Mouse (Mus musculus): ENCODE data around the gene Naip5. TPM values are rescaled to one million over a fixed set of nuclear protein-coding genes. Genes with fewer than 3 reads are reported as not detected.
"Not testable (repeated sequence)": the region's sequence is repeated elsewhere in the genome, so short reads cannot be mapped to it uniquely, and the experiment has no call there.

Gene Naip5
- total RNA-seq (2021), result under 1 TPM; 0.32 to 0.33 TPM
- long read RNA-seq, experiment 1, result 0 reads
- long read RNA-seq, experiment 2, result 0 reads

GRCm38 (mm10) chr13:100246223-100246622, at the start of gene Naip5:
Gene Naip5 (minus strand): TSS chr13:100246323.
- intact Hi-C loops (cut with DNase I); DNase-seq: not testable (repeated sequence)

- intact Hi-C loops (cut with DNase I), result no loop called here
- DNase-seq, result no peak
Observed at GRCm38 (mm10) chr13:100284611-100285010, 38.5 kb upstream of the Naip5 start.

DNA sequence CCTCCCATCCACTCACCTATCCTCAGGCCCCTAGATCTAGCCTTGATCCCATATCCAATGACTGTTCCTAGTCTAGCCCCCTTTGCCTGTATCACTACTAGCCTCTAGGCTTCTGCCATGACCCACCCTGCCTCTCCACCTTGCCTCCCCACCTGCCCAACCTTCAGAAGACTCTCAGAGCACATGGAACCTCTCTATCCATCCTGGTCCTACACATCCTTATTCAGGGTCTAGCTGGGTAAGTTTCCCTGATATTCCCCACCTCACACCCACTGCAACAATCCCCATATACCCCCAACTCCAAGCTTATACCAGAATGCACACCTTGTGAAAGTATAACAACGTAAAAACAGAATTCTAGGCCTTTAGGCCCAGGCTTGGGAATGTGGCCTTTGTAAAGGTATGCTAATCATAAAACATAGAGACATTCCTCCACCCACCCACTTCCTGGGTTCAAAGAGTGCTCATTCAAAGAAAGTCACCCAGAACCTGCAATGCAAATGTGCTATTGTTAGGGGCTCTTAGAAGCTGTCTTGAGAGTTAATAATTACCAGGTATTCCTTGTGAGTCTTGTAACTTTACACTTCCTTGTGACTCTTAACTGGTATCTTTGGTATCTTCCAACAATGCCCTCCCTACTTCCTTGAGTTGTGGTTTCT, 25.5 kb upstream of the Naip5 start:
- DNase-seq; intact Hi-C loops (cut with DNase I): not testable (repeated sequence)

GRCm38 (mm10) chr13:100256996-100257395, 10.9 kb upstream of the Naip5 start:
- DNase-seq, result not testable (repeated sequence)
- intact Hi-C loops (cut with DNase I), result loop anchor here (10.0 kb wide), 1 partner anchor 68 kb away; no protein-coding TSS in a partner anchor

DNA sequence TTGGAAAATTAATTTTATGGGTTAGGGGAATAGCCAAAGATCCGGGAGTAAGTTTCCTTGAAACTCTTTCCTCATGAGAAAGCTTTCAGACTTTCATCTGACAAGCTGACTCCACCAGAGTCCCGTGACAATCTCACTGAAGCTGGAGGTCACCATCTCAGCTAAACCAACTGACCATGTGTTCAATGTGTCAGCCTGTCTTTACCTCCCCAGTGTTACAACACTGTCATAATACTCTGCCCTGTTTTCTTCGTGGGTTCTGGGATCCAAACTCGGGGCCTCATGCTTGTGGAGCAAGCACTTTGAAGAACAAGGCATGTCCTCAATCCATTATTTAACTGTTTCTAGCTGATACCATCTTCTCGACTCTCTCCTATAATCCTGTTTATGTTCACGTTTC, 9.8 kb upstream of the Naip5 start:
- not testable (repeated sequence) for DNase-seq
- intact Hi-C loops (cut with DNase I), result loop anchor here (10.0 kb wide), 1 partner anchor 69 kb away; no protein-coding TSS in a partner anchor

- DNase-seq, result not testable (repeated sequence)
- intact Hi-C loops (cut with DNase I), result loop anchor here (10.0 kb wide), 1 partner anchor 73 kb away; no protein-coding TSS in a partner anchor
Observed at GRCm38 (mm10) chr13:100251897-100252296, 5.8 kb upstream of the Naip5 start.

DNA sequence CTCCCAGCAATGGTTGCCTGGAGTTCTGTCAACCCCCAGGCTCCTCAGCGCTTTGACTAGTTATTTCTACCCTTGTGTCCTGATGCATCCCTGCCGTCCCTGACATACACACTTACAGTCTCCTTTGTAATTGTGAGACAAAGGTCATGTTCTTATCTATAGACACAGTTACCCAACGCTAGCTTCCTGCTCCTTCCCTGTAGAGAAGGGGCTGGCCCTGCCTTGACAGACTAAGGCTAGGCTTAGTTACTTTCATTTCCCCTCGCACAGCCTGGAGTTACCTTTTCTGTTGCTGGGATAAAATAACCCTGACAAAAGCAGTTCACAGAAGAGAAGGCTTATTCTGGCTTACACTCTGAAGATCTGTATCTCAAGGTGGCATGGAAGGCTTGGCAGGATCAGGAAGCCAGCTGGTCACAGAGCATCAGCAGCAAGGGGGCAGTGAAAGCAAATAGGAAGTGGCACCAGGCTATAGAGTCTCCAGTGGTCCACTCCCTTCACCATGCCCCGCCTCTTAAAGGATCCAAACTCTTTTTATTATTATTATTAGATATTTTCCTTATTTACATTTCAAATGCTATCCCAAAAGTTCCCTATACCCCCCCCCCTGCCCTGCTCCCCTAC, 885 bp upstream of the Naip5 start:
- intact Hi-C loops (cut with DNase I), result not testable (repeated sequence)
- DNase-seq, result peak in 1 of 2 experiments; percentile 1

DNA sequence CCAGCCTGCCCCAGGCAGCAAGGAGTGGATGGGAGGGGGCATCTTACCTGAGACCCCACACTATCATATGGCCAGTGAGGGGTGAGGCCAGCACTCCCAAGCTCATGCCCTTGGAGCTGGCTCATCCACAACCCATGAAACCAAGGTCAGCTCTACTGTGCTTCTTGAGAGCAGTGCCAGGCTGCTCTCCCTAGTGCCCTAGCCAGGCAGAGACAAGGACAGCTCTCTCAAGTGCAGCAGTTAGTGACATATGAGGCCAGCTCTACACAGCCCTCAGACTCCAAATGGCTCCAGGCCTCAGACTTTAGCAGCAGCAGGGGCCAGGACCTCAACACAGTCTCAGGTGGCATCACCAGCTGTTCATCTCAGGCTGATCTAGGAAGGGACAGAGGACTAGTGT, 2.4 kb downstream of the Naip5 start:
- intact Hi-C loops (cut with DNase I), result no loop called here
- DNase-seq, result no peak

DNA sequence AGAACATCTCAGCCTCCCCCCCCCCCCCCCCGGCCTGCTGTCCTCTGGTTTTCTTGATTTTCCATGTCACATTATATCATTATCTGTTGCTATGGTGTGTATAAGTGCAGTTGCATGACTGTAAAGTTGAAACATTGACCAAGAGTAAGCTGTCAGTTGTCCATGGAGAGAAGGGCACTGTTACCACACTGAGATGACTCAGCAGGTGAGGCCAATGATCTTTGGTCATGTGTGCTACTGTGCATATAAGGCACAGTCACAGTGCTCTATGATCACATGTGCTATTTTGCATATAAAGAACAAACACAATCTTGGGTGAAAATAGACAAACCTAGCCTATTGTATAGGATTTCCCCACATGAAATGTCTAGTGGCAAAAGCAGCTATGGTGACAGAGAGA, 32.4 kb downstream of the Naip5 start:
- intact Hi-C loops (cut with DNase I); DNase-seq: not testable (repeated sequence)

DNA sequence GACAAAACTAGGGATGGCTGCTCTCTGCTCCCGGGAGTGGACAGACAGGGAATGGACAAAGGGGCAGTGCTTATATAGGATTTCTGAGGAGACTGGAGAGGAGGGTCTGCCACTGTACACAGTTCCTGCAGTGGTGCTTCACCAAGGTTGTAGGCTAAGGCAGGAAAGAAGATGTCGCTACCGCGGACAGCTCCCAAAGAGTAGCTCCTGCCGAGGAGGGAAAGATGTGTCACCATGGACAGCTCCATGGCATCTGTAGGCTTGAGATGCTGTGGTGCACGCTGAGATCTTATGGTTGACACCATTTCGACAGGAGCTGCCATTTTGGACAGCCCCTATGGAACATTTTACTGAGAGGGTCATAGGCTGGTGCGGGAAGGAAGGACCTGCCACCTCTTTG, 35.6 kb downstream of the Naip5 start:
- intact Hi-C loops (cut with DNase I), result no loop called here
- peak; percentile 54 to 73 for DNase-seq

GRCm38 (mm10) chr13:100203319-100203718, 42.8 kb downstream of the Naip5 start:
- intact Hi-C loops (cut with DNase I), result no loop called here
- DNase-seq, result no peak

GRCm38 (mm10) chr13:100201659-100202333, 44.3 kb downstream of the Naip5 start, which contains the start of gene Naip2:
Gene Naip2 (minus strand): TSS chr13:100202092.
- intact Hi-C loops (cut with DNase I), result not testable (repeated sequence)
- DNase-seq, result peak in 1 of 2 experiments; percentile 2

- intact Hi-C loops (cut with DNase I), result no loop called here
- DNase-seq, result no peak
Observed at GRCm38 (mm10) chr13:100200778-100201177, 45.3 kb downstream of the Naip5 start.

- intact Hi-C loops (cut with DNase I), result no loop called here
- no peak for DNase-seq
Observed at GRCm38 (mm10) chr13:100195421-100195820, 50.7 kb downstream of the Naip5 start.

- intact Hi-C loops (cut with DNase I); DNase-seq: not testable (repeated sequence)
Observed at GRCm38 (mm10) chr13:100183111-100183510, 63.0 kb downstream of the Naip5 start.

GRCm38 (mm10) chr13:100174360-100174759, 71.8 kb downstream of the Naip5 start:
- intact Hi-C loops (cut with DNase I); DNase-seq: not testable (repeated sequence)

DNA sequence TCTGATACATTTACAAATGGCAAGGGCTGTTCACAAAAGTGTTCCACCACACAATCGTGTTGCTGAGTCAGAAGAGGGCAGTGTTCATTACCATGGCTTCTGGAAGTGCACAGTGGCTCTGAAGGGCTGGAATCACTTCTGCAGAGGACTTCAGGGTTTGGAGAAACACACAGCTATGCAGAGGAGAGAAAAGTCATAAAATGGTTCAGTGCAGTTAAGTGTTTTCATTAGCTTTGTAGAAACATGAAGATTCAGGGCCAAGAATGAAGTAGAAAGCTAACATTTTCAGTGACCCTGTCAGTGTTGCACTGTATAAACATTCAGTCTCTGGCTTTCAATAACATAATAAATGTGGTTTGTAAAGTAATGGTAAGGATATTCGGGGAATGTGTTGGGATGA, 79.7 kb downstream of the Naip5 start:
- DNase-seq; intact Hi-C loops (cut with DNase I): not testable (repeated sequence)

- DNase-seq; intact Hi-C loops (cut with DNase I): not testable (repeated sequence)
Observed at GRCm38 (mm10) chr13:100162467-100162866, 83.7 kb downstream of the Naip5 start.

Data from heart, postnatal 14 days (tissue).